Mouse (Mus musculus) embryonic fibroblast, embryonic 13.5 days (primary cell): ENCODE data around the gene Cyb561.

Experiments
- CTCF ChIP-seq: IDR thresholded peaks from 2 replicates; pipeline ENCODE4 v1.5.1; 2011; ENCODE audit warnings: mild to moderate bottlenecking, control low read depth, low read length, moderate library complexity, borderline replicate concordance; ENCODE audit not compliant: insufficient read depth
- POLR2A ChIP-seq: IDR thresholded peaks from 2 replicates; pipeline ENCODE4 v1.6.1; 2011; ENCODE audit warnings: low read depth, mild to moderate bottlenecking, control low read depth, low read length, moderate library complexity

- TF ChIP-seq CTCF = no peak
- TF ChIP-seq POLR2A = no peak
These were observed 2.8 kb upstream of the Cyb561 start for GRCm38 (mm10) chr11:105955815-105956430.
